Mouse (Mus musculus) kidney, postnatal 0 days (tissue): ENCODE measurements around the gene N4bp2. TPM values are rescaled to one million over a fixed set of nuclear protein-coding genes. Genes with fewer than 3 reads are reported as not detected.
"Not testable (repeated sequence)": the region's sequence is repeated elsewhere in the genome, so short reads cannot be mapped to it uniquely, and the experiment has no call there.

Source experiments
- ATAC-seq: fragments of 200-750 bp; cut with Nextera tagmentation; replicated peaks from 2 replicates; pipeline ENCODE4 v1.8.0; 2017; ENCODE audit warnings: low read depth, moderate number of reproducible peaks, moderate TSS enrichment, moderate library complexity; ENCODE audit not compliant: low FRiP score
- DNase-seq: peaks from one replicate; pipeline ENCODE4 v3.0.0-alpha.2; 2016; ENCODE audit warnings: low spot score
- H3K27ac ChIP-seq: fragments of 300-500 bp; sonication (generic); 2 replicates; pipeline ENCODE4 v1.5.1; 2014; ENCODE audit warnings: mild to moderate bottlenecking
- H3K27me3 ChIP-seq: fragments of 300-500 bp; sonication (generic); 2 replicates; pipeline ENCODE4 v1.6.1; 2014; ENCODE audit warnings: low read length, mixed read lengths; ENCODE audit not compliant: insufficient read depth
- H3K36me3 ChIP-seq: fragments of 300-500 bp; sonication (generic); 2 replicates; pipeline ENCODE4 v1.6.1; 2014; ENCODE audit warnings: low read length, mixed read lengths; ENCODE audit not compliant: insufficient read depth
- H3K4me1 ChIP-seq: fragments of 300-500 bp; sonication (generic); replicated peaks from 2 replicates; pipeline ENCODE4 v1.6.1; 2014; ENCODE audit warnings: antibody characterized with exemption, low read length, mixed read lengths; ENCODE audit not compliant: insufficient read depth
- H3K4me2 ChIP-seq: fragments of 300-500 bp; sonication (generic); 2 replicates; pipeline ENCODE4 v1.6.1; 2014; ENCODE audit warnings: mild to moderate bottlenecking, low read length, moderate library complexity, mixed read lengths
- H3K4me3 ChIP-seq: fragments of 300-500 bp; sonication (generic); replicated peaks from 2 replicates; pipeline ENCODE4 v1.5.1; 2014; ENCODE audit warnings: low read depth, low read length
- H3K9ac ChIP-seq: fragments of 300-500 bp; sonication (generic); 2 replicates; pipeline ENCODE4 v1.6.1; 2014; ENCODE audit warnings: low read depth, low read length
- H3K9me3 ChIP-seq: fragments of 300-500 bp; sonication (generic); replicated peaks from 2 replicates; pipeline ENCODE4 v1.6.1; 2016; ENCODE audit warnings: low read length, inconsistent platforms, mixed read lengths
- CTCF ChIP-seq: IDR thresholded peaks from 2 replicates; pipeline ENCODE4 v1.5.1; 2016; ENCODE audit warnings: antibody characterized with exemption, low read depth, mild to moderate bottlenecking, moderate library complexity
- WGBS: fragments of 180-500 bp; shearing (Covaris S2); extraction: QIAGEN DNeasy Blood & Tissue Kit; methylation state at CpG from one replicate; pipeline ENCODE4 v1.1.7; 2014; 5-methylcytosine and 5-hydroxymethylcytosine counted together
- polyA plus RNA-seq: library from polyadenylated mRNA; unstranded; fragments of >200 nt; fragmentation: Nextera tagmentation; extraction: Ambion mirVana; gene quantifications from 2 replicates; pipeline ENCODE4 v1.2.1, GENCODE M21; 2015

Gene N4bp2
- polyA plus RNA-seq, result 14.9 and 15.8 TPM in 2 replicates

DNA sequence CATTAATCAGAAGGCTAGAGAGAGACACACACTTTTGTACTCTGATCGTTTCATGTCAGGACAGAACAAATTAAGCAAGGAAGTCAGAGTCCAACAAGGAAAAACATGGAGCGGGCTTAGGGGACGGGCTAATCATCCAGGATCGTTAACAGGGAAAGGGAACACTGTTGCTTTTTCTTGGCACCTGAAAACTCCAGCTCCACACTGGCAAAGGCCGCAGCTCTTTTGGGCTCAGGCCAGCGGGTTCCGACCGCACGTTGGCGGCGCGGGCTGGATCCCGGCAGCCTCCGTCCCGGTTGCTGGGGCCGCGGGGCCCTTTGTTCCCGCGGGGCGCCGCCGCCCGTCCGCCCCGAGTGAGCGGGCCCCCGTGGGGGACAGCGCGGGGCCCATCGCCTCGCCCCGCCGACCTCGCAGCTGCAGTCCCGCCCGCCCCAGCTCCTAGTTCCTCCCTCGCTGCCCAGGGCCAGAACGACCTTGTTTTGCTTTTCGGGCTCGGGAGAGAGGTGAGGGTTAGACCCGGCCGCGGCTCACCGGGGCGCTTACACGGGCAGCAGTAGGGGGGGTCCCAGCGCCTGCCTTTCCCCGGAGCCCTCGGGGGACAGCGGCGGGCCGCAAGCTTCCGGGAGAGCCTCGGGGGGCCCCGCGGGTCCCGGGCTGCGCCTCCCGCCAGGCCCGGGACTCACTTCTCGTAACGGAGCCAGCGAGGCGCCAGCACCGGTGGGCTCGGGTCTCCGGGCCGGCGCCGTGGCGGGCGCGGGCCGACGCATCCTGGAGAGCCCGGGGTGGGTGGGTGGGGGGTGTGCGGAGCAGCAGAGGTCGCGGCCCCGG is at the start of gene N4bp2:
Gene N4bp2, plus strand, starts transcription at position 434 of the 828 bp plus-strand sequence.
- Histone ChIP-seq H3K27ac (peak within 1 kb of the TSS; percentile 99), H3K9me3 (no peaks in the 10 kb centered on the region), H3K4me2 (peak within 1 kb of the TSS; percentile 94), H3K4me3 (peak within 1 kb of the TSS; percentile 77), H3K9ac (peak within 1 kb of the TSS; percentile 96), H3K27me3 (no peaks in the 10 kb centered on the region), H3K4me1 (no peaks in the 10 kb centered on the region), H3K36me3 (no peaks in the 10 kb centered on the region)
- DNase-seq (peak; percentile 87), ATAC-seq (peak; percentile 38)
- no peak for TF ChIP-seq CTCF
- under 1% methylated on average over 54 of the region's 80 CpGs for WGBS

GRCm38 (mm10) chr5:65715084-65715483 is 48.2 kb upstream of the N4bp2 start:
- WGBS, result 88% methylated on average over 6 of the region's 6 CpGs
- Histone ChIP-seq H3K4me1 (no peaks in the 10 kb centered on the region), H3K9me3 (no peaks in the 10 kb centered on the region), H3K27me3 (no peaks in the 10 kb centered on the region), H3K36me3 (no peaks in the 10 kb centered on the region), H3K4me2 (no peak overlapping the region), H3K27ac (no peak overlapping the region), H3K9ac (no peak overlapping the region), H3K4me3 (no peak overlapping the region)
- TF ChIP-seq CTCF, result no peak
- DNase-seq (no peak), ATAC-seq (no peak)

DNA sequence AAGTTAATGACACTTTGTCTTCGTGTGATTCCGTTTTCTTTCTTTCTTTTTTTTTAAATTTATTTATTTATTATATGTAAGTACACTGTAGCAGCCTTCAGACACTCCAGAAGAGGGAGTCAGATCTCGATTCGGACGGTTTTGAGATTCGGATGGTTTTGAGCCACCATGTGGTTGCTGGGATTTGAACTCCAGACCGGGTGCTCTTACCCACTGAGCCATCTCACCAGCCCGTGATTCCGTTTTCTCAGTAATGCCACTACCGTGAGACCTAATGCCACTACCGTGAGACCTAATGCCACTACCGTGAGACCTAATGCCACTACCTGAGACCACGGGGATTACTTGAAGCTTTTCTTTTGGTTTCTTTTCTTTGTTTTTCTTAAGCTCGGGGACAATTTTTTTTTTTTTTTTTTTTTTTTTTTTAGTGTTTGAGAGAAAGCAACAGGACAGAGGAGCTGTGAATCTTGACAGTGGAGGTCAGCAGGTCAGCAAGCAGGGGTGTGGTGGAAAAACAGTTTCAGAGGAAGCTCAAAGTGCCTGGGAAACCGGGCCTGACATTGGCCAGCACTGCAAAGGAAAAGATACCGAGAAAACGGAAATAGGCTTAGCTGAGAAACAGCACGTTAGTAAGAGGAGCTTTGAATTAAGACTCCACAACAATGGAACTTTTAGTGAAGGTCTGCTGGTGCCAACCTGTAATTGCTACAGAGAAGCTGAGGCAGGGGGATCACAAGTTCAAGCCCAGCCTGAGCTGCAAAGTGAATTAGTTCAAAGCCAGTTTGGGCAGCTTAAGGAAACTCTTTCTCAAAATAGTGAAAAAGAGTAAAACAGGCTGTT is 46.0 kb upstream of the N4bp2 start:
- Histone ChIP-seq H3K9me3 (no peaks in the 10 kb centered on the region), H3K4me3 (no peak overlapping the region), H3K4me1 (no peaks in the 10 kb centered on the region), H3K9ac (no peak overlapping the region), H3K27ac (no peak overlapping the region), H3K4me2 (no peak overlapping the region), H3K27me3 (no peaks in the 10 kb centered on the region), H3K36me3 (no peaks in the 10 kb centered on the region)
- ATAC-seq (no peak), DNase-seq (peak; percentile 21)
- 71% methylated on average over 18 of the region's 18 CpGs for WGBS
- TF ChIP-seq CTCF, result no peak

- not testable (repeated sequence) for H3K27me3 ChIP-seq, H3K36me3 ChIP-seq, H3K4me3 ChIP-seq, H3K9ac ChIP-seq, H3K4me1 ChIP-seq, H3K9me3 ChIP-seq, H3K4me2 ChIP-seq, DNase-seq, ATAC-seq, H3K27ac ChIP-seq
- 95% methylated on average over 8 of the region's 8 CpGs for WGBS
Measured at GRCm38 (mm10) chr5:65717903-65718211, 45.5 kb upstream of the N4bp2 start.

GRCm38 (mm10) chr5:65718368-65718767 is 45.0 kb upstream of the N4bp2 start:
- no peak for ATAC-seq
- TF ChIP-seq CTCF, result no peak
- Histone ChIP-seq H3K36me3 (no peaks in the 10 kb centered on the region), H3K4me3 (no peak overlapping the region), H3K9me3 (no peaks in the 10 kb centered on the region), H3K27ac (no peak overlapping the region), H3K4me1 (no peaks in the 10 kb centered on the region), H3K27me3 (no peaks in the 10 kb centered on the region), H3K9ac (no peak overlapping the region), H3K4me2 (no peak overlapping the region)
- peak; percentile 24 for DNase-seq
- WGBS, result 43% methylated on average over 3 of the region's 3 CpGs

DNA sequence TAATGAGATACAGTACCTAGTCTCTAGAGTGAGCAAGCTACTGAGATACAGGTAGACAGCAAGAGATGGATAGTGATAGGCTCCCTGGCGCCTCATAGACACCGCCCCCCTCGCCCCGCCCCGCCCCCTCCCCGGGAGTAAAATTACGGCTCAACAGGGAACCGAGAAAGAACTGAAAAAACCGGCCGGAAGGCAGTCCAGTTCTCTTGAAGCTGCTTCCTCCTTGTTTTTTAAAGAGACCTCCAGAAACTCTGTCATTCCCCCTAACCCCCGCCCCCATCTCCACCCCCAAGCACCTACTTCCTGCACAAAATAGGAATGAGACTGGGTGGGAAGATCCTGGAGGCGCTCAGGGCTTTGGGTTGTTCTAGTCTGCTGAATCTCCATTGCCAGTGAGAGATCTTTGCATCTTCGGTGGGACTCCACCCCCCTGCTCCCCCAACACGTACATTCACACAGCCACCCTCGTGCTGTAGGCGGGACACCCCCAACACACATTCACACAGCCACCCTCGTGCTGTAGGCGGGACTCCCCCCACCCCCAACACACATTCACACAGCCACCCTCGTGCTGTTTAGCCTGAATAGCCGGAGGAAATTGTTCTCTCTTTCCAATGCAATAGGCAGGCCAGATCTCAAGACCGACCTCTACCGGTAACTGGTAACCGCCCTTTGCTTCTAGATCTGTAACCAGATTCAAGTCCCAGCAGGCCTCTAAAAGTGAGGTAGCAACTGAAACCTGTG is 38.8 kb upstream of the N4bp2 start:
- Histone ChIP-seq H3K27me3 (no peaks in the 10 kb centered on the region), H3K9ac (peak overlapping the region; percentile 53), H3K9me3 (no peaks in the 10 kb centered on the region), H3K4me3 (peak overlapping the region; percentile 27), H3K36me3 (no peaks in the 10 kb centered on the region), H3K27ac (peak overlapping the region; percentile 93), H3K4me2 (peak overlapping the region; percentile 71), H3K4me1 (peaks cover 4% of the 10 kb centered on the region; the same call in 1 of the 2 replicates)
- 2% methylated on average over 23 of the region's 23 CpGs for WGBS
- peak; percentile 64 for TF ChIP-seq CTCF
- DNase-seq (peak; percentile 90), ATAC-seq (peak; percentile 86)
